Mouse (Mus musculus) gastrocnemius, postnatal 10 days (tissue): ENCODE data around the gene Smchd1. TPM values are rescaled to one million over a fixed set of nuclear protein-coding genes. Genes with fewer than 3 reads are reported as not detected.
"Not testable (repeated sequence)": the region's sequence is repeated elsewhere in the genome, so short reads cannot be mapped to it uniquely, and the experiment has no call there.

Experiments used
- DNase-seq: peaks from one replicate; pipeline ENCODE4 v3.0.0; 2021; ENCODE audit warnings: mixed read lengths
- long read RNA-seq, 2 experiments: library from polyadenylated mRNA; stranded (forward); transcript quantifications; one replicate each; pipeline ENCODE4 v2.0.0; 2021
- total RNA-seq, 2 experiments: library from RNA; stranded (reverse); gene quantifications; 2 replicates each; pipeline ENCODE4 v1.2.3; 2021

The Smchd1 gene
- total RNA-seq, result 10 to 100 TPM; 16.5 to 21.5 TPM
- long read RNA-seq, experiment 1, full-length matches to known transcripts, result 2 of 4 reads
- long read RNA-seq, experiment 1, partial matches to known transcripts, result 1 of 4 reads
- long read RNA-seq, experiment 1, other reads (novel, unspliced or antisense), result 1 of 4 reads
- long read RNA-seq, experiment 2, full-length matches to known transcripts, result 4 of 8 reads
- long read RNA-seq, experiment 2, partial matches to known transcripts, result 4 of 8 reads
- long read RNA-seq, experiment 2, other reads (novel, unspliced or antisense), result 0 of 8 reads

GRCm38 (mm10) chr17:71474762-71475704, at the start of gene Smchd1:
Gene Smchd1, minus strand, starts transcription at chr17:71475343.
- DNase-seq, result peak; percentile 92

GRCm38 (mm10) chr17:71510297-71510696, 35.2 kb upstream of the Smchd1 start:
- no peak for DNase-seq

- no peak for DNase-seq
Measured at GRCm38 (mm10) chr17:71506832-71507231, 31.7 kb upstream of the Smchd1 start.

- no peak for DNase-seq
Measured at GRCm38 (mm10) chr17:71495784-71496183, 20.6 kb upstream of the Smchd1 start.

GRCm38 (mm10) chr17:71491332-71491686, 16.2 kb upstream of the Smchd1 start:
- DNase-seq, result no peak

- DNase-seq, result no peak
Measured at GRCm38 (mm10) chr17:71490666-71491331, 15.7 kb upstream of the Smchd1 start.

GRCm38 (mm10) chr17:71489703-71490461, 14.7 kb upstream of the Smchd1 start:
- DNase-seq, result no peak

- DNase-seq, result no peak
Measured at GRCm38 (mm10) chr17:71486231-71486851, 11.2 kb upstream of the Smchd1 start.

GRCm38 (mm10) chr17:71485791-71486230, 10.7 kb upstream of the Smchd1 start:
- DNase-seq, result peak; percentile 21

- DNase-seq, result no peak
Measured at GRCm38 (mm10) chr17:71484711-71485110, 9.6 kb upstream of the Smchd1 start.

GRCm38 (mm10) chr17:71483418-71484060, 8.4 kb upstream of the Smchd1 start:
- no peak for DNase-seq

GRCm38 (mm10) chr17:71479381-71479901, 4.3 kb upstream of the Smchd1 start:
- no peak for DNase-seq

- no peak for DNase-seq
Measured at GRCm38 (mm10) chr17:71477481-71477880, 2.3 kb upstream of the Smchd1 start.

GRCm38 (mm10) chr17:71476346-71477020, 1.3 kb upstream of the Smchd1 start:
- no peak for DNase-seq

- DNase-seq, result no peak
Measured at GRCm38 (mm10) chr17:71475705-71476089, 554 bp upstream of the Smchd1 start.

- no peak for DNase-seq
Measured at GRCm38 (mm10) chr17:71474128-71474527, 1.0 kb downstream of the Smchd1 start.

- DNase-seq, result no peak
Measured at GRCm38 (mm10) chr17:71471261-71471660, 3.9 kb downstream of the Smchd1 start.

- DNase-seq, result no peak
Measured at GRCm38 (mm10) chr17:71460312-71460711, 14.8 kb downstream of the Smchd1 start.

- DNase-seq, result no peak
Measured at GRCm38 (mm10) chr17:71459818-71460217, 15.3 kb downstream of the Smchd1 start, which contains the start of gene Gm4707. Gene Gm4707, minus strand, starts transcription at chr17:71459918.

GRCm38 (mm10) chr17:71457361-71457760, 17.8 kb downstream of the Smchd1 start:
- not testable (repeated sequence) for DNase-seq
